Mouse (Mus musculus) kidney, adult 9 months (tissue): ENCODE results near the gene Ryr2.
"Not testable (repeated sequence)": the region's sequence is repeated elsewhere in the genome, so short reads cannot be mapped to it uniquely, and the experiment has no call there.

ENCODE experiments used
- DNase-seq: peaks from one replicate; pipeline ENCODE4 v3.0.0; 2022

Ryr2 gene

DNA sequence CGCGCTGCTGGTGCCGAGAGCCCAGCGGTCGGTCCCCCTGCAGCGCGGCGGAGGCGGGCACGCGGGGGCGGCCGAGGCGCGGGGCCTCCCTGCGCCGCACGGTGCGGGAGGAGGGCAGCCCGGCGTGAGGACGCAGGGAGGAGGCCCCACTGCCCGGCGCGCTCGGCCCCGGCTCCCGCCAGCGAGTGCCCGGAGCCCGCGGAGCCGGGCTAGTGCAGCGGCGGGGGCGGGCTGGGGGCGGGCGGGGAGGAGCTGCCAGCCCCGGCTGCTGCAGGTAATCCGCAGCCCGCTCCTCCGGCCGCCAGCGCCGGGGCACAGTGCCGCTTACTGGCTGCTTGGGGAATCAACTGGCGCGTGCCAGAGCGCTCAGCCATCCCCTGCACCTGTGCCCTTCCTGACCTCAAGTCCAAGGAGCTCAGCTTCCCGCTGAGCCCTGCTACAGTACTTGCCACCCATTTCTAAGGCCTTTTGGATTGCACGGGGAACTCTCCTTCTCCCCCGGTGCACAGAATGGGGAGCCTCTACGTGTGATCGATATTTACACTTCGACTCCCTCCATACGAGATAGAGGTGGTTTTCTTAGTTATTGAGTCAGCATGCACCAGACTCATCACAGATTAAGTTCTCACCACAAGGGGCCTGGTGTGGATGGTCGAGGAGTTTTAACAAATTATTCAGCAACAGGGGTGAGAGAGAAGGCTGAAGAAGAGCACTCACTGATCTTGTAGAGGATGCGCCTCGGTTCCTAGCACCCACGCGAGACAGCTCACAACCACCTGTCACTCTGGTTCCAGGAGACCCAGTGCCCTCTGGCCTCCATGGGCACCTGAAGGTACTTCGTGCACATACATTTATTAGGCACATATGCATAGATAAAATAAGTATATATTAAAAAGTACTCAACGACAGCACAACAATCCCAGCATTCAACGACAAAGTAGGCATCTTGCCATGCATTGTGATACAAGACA is at the start of gene Ryr2:
Gene Ryr2, minus strand, starts transcription at position 284 of the 971 bp plus-strand sequence.
- DNase-seq = peak; percentile 86

DNA sequence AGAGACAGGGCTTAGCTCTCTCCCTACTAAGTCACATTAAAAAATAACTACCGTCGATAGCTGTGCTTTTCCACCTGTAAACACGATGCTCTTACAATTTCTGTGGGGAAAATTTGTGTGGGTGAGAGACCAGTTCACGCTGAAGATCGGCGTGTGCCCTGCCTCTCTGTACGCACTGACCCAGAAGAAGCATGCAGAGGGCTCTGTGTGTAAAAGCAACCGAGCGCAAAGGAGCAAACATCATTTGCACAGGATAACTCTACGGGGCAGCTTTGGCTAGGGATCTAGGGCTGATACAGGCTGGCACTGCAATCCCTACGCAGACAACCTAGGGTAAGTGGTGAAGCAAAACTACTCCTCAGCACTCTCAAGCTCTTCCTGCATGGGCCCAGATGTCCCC is 47.2 kb upstream of the Ryr2 start:
- DNase-seq = no peak

DNA sequence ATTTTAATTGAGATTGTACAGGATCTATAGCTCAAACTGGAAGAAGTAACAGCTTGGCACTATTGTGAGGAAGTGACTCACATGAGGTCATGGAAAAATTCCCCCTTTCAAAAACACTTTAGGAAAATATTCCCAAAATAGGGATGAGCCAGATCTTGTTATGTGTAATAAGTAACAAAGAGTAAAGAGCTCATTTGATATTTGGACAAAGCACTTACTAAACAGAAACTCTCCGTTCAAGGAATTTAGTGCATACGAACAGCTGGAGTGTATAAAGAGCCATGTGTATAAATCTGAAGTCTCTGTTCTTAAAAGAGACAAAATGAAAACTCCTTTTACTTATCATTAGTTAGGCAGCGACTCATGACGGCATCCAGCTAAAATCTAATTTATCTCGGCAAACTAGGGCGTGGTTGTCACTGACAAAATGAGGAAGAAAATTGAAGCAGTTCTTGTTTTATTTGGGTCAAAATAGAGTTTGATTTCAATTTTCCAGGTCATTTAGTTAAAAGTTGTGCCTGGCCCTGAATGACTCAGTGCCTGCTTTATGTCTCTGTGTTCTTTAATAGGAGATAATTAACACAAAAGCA is 40.3 kb upstream of the Ryr2 start:
- no peak for DNase-seq

DNA sequence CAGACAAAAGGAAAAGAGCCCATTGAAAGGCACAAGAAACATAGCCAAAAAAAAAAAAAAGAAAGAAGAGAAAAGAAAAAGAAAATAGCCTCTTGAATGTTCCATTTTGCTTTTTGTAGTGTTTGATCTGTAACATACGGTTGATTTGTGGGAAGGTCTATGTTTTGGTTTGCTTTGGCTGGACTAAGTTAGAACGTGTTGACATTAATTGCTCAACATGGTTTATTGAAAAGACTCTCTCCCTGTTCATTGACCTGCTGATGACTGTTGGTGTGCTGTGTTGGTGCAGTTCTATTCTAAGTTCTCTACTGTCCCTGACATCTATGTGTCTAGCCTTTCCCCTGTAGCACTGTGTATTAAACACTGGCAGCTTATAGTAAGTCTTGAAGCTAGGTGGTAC is 39.7 kb upstream of the Ryr2 start:
- no peak for DNase-seq

DNA sequence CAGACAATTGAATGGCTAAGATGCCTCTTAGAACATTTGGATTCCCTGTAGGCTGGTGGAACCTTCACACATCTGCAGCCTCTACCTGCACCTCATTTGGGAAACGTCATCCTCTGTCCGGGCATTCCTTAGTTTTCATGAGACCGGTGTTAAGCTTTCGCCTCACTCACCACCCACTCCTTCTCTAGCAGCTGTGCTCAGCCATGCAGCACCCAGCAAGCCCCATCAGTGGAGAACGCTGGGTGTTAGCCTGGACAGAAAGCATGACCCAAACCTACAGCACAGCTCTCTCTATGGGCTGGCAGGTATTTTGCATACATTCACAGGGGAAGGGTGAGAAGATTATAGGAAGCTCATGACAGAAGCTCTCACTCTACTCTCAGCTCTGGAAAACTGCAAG is 36.6 kb upstream of the Ryr2 start:
- DNase-seq = no peak

DNA sequence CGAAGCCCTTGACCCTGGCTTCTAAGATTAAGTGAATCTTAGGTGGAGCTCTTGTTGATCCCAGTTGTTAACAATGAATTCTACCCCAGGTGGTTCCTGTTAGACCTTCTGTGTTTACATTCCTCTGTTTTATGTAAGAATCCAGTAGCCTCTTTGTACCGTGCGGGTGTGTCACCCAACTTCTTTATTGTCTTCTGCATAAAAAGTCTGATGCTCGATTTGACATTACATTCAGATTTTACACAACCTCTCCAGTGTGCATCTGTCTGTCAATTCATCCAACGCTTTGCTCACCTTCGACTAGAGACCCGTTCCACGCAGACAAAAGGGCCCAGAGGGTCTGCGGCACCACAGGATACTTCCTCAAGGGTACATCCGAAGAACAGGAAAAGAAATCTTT is 29.7 kb upstream of the Ryr2 start:
- DNase-seq = not testable (repeated sequence)

DNA sequence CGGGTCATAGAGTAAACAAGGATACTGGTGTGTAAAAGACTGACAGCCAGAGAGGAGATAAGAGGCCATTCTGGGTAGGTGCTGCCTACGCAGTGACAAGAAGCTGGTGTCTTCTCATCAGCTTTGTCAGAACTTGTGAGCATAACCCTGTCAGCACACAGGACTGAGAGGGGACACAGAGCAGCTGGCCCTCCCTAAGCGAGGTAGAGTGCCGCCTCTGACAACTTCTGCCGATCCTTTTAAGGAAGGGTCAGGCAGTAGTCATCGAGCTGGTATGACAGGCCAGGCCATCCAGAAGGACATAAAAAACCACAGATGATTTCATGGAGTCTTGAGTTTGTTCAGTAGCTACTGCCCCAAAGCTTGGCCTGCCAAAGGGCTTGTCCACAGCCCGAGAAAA is 26.8 kb upstream of the Ryr2 start:
- no peak for DNase-seq

DNA sequence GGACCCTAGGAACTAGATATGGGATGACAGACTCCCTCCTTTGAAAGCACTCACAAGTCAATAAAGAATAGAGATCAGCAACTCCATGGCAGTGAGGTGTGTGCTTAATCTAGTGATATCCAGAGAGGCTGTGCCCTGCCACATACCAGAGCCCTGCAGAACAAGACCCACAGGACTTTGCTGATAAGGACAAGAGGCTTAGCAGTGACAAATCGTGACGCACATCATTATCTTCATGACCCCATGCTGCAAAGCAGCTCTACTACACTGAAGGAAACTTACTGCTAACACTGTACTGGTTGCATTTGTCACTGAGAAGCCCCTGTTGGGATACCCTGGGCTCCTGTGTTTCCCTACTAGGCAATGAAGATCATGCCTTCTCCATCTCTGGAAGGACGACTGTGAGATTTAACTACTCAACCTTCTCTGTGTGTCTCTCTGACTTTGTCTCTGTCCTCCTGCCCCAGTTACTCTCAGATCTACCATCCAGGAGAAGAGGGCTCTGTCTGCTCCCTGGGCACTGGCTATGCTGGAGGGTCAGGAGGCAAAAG is 25.5 kb upstream of the Ryr2 start:
- DNase-seq = no peak

DNA sequence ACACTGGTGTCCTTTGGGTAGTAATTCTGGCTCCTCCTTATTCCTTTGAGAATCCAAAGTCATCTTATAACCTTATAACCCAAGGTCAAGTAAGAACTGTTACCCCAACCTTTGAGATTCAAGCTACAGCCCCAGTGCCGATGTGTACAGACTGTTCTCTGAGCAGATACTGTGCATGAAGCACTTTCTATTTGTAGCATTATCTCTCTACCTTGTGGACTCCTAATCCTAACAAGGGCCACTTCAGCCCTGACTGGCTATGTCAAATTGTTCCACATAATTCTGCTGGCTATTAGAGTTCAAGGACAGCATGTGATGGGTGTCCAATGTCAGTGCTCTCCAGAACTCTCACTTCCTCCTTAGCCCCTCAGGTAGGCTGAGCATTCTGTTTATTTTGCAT is 22.4 kb upstream of the Ryr2 start:
- no peak for DNase-seq

DNA sequence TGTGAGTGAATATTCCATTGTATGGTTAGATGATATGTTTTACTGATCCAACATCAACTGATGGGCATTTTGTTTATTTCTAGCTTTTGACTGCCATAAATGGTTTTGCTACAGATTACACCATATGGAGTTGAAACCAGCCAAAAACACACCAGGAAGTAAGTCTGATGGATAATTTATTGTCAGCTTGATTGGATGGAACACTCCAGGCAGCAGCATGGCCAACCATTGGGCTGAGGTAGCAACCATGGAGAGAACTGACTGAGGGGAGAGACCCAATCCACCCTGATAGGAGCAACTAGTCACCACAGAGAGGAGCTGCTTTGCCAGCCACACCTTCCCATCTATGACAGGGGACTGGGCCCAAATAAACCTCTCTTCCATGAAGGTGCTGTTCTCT is 19.4 kb upstream of the Ryr2 start:
- no peak for DNase-seq

DNA sequence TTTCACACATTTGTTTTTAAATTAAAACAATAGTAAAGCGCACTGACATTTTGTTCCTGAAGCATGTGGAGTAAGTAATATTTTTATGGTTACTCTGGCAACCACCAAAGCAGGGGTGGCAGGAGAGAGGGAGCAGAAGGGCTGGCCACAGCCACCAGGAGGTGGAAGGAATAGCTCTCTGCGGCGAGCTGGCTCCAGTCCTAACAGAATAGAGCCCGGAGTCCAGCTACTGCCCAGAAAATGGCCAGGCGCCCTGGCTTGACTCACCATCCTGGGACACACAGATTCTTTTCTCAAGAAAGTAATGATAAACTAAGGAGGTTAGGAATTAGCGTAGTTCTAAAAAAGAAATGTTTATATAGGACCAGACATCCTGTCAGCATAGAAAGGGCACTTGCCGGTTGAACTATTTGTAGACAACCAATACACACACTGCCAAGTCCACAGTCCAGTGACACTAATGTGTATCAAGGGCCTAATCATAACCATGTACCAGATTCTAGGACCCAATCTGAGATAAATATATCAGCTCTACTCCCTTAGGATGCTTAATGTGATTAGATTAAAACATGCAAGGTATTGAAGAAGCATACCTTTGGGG is 18.3 kb upstream of the Ryr2 start:
- peak; percentile 60 for DNase-seq

DNA sequence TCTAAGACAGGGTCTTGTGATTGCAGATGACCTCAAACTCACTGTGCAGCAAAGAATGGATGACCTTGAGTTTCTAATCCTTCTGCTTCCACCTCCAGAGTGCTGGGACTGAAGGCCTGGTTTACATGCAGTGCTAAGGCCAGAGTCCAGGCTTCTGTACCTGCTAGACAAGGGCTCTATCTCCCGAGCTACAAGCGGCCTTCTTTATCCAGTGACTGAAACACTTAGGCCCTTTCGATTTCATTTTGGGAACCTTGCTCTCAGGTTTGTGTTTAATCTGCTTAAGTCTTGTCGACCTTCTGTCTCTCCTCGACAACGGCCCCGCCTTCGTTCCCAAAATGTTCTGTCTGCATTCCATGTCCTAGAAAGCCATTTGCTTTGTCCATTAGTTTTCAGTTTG is 8.8 kb upstream of the Ryr2 start:
- no peak for DNase-seq

DNA sequence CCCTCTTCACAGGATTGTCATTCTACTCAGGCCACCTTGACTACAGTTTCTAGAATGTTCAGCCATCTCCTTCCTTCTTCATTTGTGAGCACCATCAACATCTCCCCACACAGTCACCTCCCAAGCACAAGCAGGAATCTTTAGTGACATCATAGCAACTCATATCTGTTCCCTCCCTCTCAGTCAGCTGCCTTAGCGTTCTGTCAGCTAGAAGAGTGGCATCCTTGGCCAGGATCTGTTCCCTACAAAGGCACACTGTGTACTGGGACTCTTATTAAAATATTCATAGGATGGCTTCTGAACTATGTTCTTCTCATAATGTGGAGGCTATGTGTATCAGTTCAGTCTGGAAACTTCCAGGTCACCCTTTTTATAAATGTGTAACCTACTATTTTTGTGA is 8.1 kb upstream of the Ryr2 start:
- DNase-seq = no peak

DNA sequence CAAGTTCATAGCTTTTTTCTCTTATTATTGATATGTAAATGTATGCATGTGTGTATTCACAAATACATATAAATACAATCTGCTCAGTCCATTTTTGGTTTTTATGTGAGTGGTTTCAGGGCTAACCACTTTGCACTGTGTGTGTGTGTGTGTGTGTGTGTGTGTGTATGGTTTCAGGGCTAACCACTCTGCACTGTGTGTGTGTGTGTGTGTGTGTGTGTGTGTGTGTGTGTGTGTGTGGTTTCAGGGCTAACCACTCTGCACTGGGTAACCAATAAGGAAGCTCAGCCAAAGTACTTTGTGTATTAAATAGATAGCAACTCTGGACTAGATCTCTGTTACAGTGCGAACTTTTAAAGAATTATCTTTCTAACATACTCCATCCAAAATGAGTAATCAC is 2.2 kb upstream of the Ryr2 start:
- DNase-seq = no peak

DNA sequence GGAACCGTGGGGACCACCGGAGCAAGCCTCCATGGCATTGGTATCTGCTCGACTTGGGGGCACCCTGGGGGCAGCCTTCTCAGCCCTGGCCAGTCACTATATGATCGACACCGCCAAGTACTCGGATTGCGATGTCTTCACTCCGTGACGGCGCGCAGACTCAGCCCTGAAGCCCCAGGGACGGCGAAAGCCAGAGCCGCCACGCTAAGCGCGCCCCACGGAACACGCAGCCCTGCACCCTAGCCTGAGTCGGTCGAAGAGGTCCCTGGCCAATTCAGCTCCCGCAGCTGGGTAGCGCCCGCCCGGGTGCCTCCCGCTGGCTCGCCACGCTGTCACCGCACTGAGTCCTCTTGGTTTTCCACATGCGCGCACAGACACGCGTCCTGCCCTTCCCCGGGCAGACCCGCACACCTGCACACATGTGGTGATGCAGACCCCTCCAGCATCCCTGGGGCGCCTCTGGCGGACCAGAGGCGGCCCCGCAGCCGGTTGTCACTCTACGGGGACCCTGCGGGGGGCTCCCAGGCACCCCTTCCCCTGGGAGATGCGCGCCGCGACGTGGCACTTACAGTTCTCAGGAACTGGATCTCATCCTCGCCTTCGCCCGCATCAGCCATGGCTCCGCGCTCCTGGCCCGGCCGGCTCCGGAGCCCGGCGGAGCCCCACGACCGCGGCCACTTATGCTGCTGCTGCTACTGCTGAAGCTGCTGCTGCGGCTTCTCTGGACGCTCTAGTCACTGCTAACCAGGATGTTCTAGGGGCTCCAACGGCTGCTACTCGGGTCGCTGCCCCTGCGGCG is 716 bp downstream of the Ryr2 start:
- DNase-seq = no peak

DNA sequence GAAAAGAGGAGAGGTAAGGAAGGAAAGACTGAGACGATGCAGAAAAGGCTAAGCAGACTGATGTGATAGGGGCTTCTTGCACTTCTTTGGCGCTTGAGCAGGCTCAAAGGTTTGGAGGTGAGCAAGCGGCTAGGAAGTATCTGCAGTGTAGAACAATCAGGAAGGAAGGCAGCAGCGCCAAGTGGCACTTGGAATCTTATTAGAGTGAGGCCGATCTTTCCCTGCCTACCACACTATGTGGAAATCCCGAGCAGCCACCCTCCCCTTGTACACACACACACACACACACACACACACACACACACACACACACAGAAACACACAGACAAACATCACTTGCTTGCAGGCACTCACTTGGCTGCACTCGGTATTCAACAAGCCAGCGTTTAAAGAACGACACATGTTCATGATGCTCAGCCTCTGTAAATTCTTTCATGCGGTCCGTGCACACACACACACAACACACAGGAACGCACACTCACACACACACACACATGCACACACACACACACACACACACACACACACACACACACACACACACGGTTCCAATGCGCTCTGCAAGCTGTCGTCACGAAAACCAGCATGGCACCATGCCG is 1.4 kb downstream of the Ryr2 start:
- DNase-seq = no peak

DNA sequence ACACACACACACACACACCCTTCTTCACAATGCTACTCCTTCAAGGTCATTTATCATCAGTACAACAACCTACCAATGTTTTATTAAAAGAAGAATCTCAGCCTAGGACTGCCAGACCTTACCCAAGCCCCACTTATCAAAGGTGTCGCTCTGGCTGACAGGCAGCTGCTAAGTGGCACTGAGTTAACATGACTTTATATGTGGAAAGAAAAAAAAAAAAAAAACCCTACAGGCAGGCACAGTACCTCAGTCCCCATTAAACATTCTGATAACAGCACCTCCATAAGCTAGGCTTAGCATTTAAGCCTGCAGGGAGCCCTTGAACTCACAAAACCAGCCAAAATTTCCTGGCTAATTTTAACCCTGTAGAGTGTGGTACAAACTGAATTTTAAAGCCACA is 2.4 kb downstream of the Ryr2 start:
- no peak for DNase-seq

DNA sequence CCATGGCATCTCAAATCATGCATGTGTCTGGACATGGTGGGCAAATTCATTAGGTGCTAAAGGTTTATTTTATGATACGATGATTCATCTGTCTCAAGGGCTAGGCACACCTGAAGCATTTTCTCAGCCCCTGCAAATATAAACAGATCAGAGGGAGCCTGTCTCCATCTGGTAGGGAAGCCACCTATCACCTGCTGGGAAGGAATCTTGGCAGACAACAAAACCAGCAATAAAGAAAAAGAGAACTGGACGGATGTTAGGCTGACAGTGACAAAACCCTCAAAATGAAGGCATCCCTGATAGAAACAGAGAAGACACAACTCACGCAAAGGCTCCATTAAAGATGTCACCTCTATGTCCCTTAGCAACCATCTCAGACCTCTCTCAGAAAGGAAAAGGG is 3.7 kb downstream of the Ryr2 start:
- DNase-seq = no peak

DNA sequence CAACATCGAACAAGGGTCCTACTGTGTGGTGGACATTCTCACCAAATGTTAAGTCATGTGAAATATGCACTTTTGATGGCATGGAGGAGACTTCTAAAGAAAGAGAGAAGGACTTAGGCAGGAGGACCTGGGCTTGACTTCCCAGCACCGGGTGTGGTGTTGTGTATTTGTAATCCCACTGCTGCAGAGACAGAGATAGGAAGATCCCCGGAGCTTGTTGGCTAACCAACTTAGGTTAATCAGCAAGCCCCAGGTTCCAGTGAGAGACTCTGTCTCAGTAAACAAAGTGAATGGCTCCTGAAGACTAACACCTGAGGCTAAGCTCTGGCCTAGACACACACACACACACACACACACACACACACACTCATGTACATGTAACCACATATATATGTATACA is 7.3 kb downstream of the Ryr2 start:
- no peak for DNase-seq

DNA sequence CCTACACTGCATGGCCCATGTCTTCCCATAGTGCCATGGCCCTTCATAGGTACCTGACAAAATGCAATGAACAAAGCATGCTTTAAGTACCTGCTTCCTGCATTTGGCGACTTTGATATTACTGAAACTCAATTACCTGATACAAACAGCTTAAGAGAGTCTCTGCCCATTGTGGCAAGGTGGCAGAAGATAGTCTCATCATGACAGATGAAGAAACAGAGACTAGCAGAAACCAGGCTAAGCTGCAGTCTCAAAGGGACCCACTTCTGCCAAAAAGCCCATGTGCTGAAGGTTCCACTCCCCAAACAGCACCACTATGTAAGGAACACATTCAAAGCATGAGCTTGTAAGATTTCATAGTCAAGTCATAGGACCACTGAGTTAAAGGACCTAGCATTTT is 7.8 kb downstream of the Ryr2 start:
- DNase-seq = no peak

DNA sequence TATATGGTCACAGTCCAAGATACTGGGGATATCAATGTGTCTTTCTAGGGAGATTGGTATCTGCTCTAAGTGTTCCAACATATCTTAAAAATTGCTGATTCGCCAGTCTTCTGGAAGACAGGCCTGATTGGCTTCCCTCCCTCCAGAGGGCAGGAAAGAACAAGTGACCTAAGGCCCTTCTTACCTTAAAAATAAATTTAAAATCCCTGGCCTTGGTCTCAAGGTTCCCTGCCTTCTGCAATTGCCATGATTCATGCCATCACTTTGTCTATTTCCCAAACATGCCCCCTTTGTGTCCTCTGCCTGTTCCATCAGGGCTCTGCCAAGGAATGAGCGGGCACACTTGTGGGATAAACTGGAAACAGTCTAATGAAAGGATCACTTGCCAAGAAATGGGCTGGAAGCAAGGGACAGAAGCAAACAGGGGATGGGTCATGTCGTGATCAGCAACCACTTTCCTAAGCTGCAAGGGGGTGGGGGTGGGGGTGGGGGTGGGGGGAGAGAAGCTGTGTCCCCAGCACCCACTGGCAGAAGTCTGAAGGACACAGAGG is 10.3 kb downstream of the Ryr2 start:
- no peak for DNase-seq

DNA sequence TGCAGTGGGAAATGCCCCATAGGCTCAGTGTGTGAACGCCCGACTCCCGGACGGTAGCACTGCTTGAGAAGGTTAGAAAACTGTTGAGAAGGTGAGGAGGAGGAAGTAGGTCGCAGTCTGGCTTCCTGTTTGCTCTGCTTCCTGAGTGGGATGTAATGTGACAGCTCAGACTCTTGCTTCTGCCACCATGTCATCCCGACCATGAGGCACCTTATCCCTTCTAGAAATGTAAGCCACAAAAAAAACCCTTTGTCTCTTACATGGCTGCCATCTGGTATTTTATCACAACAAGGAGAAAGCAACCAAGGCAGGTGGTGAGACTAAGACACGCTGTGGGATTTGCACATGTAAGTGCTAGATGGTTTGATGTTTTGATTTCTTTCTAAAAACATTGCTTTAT is 12.2 kb downstream of the Ryr2 start:
- DNase-seq = no peak
